Mouse (Mus musculus) kidney, adult 8-10 months (tissue): ENCODE measurements at regions not wholly inside any gene's neighbourhood (a gene's known extent, or its start where the extent isn't known, plus 50 kb on each side); places are given as distances from the start of the nearest gene placed in this dataset.
"Not testable (repeated sequence)": the region's sequence is repeated elsewhere in the genome, so short reads cannot be mapped to it uniquely, and the experiment has no call there.

Source experiments
- DNase-seq, 2 experiments: peaks; one replicate each; pipeline ENCODE4 v3.0.0; 2022

GRCm38 (mm10) chr1:43305349-43306278 lies 108.8 kb upstream of the Fhl2 start:
- peak; percentile 49 to 56 for DNase-seq

DNA sequence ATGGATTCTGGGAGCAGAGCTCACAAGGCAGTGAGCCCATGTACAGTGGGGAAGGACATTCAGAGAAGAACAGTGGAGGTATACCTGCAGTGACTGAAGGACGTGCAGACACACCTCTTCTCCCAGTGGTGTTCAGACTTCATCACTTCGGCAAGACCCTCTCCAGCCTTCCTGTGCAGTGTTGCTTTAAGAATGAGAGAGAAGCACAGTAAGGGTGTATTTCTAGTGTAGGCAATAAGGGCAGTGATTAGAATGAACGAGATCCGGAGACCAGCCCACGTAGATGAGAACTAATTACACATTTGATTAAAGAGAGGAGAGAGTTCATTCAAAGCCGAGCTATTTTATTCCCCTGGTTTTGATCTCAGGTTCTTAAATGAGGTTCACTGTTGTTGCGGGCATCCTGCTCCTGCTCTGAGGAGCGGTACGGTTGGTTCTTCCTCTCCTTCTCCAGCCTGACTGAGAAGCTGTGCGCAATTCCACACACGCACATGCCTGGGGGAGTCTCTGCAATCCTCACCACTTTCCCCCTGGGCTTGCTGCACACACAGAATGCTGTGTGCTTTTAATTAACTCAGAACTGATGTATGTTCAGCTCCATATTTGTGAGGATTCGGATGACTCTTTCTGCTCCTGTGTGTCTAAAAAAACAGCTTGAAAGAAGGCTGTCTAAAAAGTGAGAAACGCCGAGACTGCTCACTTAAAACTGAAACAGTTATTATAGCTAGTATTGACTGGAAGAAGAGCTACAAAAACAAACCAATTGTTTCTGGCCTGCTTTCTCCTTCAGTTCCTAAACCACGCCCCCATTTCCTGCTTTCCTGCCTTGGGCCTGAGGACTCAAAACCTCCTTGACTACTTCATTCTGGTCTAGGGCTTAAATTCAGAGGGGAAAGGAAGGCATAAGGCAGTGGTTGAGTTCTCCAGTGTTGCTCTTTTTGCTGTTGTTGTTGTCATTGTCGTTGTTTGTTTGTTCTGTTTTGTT lies 114.2 kb upstream of the Fhl2 start:
- DNase-seq = peak; percentile 9 to 11

- DNase-seq = not testable (repeated sequence)
Observed at GRCm38 (mm10) chr1:43316331-43316730, 119.5 kb upstream of the Fhl2 start.

DNA sequence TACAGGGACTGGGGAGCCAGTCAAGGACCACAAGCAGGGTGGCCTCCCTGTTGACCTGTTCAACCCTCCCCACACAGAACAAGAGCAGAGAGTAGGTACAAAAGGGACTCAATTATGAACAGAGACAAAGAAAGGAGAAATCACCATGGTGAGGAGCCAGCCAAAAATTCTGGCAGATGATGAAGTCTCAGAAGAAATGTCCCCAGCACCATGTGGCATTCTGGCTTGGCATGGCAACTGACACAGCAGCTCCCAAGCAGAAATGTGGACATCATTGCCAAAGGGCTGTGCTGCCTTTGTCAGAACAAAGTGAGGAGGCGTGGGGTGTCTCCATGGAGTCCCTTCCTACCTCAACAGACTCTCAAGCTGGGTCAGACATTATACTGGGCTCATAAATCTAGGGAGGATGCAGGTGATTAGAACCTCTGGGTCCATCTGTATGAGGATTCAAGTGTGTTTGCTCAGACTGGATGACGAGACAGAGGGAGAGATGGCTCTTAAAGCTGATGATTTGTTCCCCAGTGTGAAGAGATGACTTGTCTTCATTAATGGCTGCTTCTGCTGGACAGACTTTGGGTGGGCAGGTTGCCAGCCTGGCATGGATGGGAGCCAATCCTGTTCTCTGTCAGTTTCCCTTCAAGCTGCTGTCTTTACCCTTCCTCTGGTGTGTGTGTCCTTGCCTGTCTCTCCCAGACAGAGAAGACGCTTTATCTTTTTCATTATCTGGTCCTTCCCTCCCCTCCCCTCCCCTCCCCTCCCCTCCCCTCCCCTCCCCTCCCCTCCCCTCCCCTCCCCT lies 120.5 kb upstream of the Fhl2 start:
- no peak for DNase-seq

DNA sequence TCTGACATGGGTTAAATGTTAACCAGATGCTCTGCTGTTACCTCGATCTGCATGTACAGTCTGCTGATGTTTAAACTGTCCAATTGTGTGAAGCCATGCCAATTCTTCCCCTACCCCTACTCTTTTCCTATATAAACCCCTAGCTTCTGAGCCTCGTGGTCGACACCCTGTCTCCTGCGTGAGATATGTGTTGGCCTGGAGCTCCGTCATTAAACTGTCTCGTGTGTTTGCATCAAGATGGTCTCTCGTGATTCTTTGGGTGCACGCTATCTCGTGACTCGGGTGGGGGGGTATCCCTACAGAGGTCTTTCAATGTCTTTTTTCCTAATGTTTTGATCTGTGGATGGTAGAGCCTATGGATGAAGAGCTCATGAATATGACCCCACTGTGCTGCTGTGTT lies 110.9 kb upstream of the Nck2 start:
- DNase-seq = not testable (repeated sequence)

DNA sequence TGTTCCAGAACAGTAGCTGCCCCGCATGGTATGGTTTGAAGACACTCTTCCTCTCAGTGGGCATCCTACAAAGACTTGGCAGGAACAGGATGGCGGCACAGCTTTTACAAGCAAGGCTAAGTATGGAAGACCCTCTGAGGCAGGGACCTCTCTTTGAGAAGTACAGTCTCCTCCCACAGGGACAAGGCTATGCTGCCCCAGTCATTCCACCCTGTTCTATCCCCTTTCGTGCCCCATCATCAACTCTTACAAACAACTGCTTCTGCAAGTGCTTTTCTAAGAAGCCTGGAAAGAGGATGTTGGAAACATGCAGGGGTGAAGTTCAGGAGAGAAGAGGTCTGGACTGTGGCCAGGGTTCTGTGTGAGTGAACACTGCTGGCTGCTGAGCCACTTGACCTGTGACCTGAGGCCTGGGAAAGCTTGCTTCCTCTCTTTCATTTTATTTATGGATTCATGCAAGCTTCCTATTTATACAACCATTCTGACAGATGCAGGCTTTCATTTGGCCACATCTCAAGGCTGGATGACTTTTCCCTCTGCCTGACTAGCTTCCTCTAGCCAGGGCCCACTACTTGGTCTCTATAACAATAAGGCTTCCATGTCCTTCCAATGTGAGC lies 107.1 kb upstream of the Nck2 start:
- DNase-seq = peak; percentile 73 to 80

GRCm38 (mm10) chr1:43338096-43338915 lies 106.1 kb upstream of the Nck2 start:
- no peak for DNase-seq

DNA sequence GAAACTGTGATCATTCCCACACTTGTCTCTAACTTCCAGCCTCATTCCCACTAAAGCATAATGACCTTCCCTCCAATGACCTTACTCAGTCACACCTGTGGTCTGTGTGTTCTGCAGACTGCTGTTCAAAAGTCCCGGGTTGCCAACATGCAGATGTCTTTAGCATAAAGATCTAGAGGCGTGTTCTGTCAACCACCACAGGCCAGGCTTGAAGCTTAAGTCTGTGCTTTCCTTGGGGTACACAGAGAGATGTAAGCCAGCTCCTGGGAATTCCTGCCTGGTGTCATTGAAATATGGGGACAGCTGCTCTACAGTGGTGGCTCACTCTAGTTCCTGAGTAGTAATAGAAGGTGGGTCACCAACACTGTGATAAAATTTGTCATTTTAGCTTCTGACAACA lies 101.5 kb upstream of the Nck2 start:
- no peak for DNase-seq

DNA sequence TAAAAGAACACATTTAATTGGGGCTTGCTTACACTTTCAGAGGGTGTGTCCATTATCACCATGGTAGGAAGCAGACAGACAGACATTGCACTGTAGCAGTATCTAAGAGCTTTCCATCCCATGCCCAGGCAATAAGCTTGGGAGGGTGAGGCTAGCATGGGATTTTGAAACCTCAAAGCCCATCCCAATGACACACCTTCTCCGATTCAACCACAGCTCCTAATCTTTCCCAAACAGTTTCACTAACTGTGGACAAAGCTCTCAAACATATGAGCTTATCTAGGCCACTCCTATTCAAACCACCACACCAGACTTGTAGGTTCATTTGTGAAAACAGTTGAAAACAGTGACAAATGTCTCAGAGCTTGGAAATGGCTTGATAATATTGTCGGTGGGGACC lies 101.0 kb upstream of the Nck2 start:
- no peak for DNase-seq

- DNase-seq = no peak
Observed at GRCm38 (mm10) chr1:43344001-43344400, 100.4 kb upstream of the Nck2 start.

DNA sequence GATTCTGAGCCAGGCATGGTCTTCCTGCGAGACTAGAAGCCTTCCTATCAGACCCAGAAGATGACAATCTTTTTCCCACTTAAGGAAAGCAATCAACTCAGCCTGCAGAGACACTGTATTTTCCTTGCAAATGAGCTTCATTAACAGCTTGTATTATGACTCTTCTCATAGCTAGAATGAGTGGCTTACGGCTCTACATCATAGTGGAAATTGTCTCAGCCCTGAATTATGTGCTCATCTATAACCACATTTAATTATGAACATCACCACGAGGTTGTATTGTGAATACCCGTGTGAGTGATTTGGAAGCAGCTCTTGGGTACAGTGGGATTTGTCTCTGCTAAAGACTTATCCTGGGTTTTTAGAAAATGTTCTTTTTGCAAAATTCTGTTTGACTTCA lies 97.2 kb upstream of the Nck2 start:
- DNase-seq = no peak

GRCm38 (mm10) chr1:43349966-43350365 lies 94.4 kb upstream of the Nck2 start:
- DNase-seq = no peak

- DNase-seq = peak in 1 of 2 experiments; percentile 22
Observed at GRCm38 (mm10) chr1:43358191-43358590, 86.2 kb upstream of the Nck2 start.

- no peak for DNase-seq
Observed at GRCm38 (mm10) chr1:43359662-43360061, 84.7 kb upstream of the Nck2 start.

- DNase-seq = no peak
Observed at GRCm38 (mm10) chr1:43360291-43360690, 84.1 kb upstream of the Nck2 start.

DNA sequence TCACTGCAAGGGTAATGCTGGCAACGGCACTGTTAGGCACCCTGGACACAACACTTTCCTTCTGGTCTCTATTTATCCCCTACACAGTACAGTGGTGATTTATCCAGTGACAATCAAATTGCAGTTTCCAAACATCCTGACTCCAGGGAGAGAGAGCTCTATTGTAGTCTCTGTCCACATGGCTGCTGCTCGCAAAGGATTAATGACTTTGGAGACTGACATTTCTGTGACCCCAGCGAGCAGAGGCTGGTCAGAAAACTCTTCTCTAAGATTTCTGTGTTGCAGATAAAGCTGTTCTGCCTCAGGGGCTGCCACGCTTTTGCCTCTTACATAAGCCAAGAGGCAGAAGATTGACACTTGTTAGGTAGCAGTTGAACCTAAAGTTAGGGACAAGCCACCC lies 83.6 kb upstream of the Nck2 start:
- no peak for DNase-seq

- no peak for DNase-seq
Observed at GRCm38 (mm10) chr1:43361455-43361863, 82.9 kb upstream of the Nck2 start.

DNA sequence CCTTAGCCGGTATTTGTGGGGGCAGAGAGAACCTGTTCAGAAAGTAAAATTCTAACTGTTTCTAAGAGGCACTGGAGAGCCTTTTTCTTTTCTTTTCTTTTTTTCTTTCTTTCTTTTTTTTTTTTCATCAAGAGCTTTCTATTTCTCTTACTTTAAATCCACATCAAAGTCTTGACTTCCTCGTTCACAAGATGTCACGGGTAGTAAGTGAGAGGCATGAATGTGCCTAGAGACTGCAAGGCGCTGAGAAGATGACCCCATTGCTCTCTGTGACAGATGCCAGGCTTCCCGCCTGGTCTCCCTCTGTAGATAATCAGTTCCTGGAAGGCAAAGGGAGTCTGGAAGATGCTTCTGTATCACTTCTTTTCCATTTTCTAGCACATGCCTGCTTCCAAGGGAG lies 82.2 kb upstream of the Nck2 start:
- no peak for DNase-seq

- no peak for DNase-seq
Observed at GRCm38 (mm10) chr1:43363178-43363577, 81.2 kb upstream of the Nck2 start.

DNA sequence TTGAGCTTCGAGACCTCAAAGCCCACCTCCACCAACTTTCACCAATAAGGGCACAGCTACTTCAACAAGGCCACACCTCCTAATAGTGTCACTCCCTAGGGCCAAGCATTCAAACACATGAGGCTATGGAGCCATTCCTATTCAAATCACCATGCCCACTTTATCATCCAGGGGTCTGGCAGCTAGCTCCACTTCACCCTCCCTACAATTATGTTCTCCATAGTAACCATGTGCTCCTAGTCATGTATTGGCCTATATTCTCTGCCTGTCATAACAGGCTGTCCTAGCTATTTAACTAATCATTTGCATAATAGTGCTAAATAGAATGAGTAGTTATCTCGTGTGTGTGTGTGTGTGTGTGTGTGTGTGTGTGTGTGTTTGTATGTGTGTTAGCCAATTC lies 77.9 kb upstream of the Nck2 start:
- DNase-seq = no peak

DNA sequence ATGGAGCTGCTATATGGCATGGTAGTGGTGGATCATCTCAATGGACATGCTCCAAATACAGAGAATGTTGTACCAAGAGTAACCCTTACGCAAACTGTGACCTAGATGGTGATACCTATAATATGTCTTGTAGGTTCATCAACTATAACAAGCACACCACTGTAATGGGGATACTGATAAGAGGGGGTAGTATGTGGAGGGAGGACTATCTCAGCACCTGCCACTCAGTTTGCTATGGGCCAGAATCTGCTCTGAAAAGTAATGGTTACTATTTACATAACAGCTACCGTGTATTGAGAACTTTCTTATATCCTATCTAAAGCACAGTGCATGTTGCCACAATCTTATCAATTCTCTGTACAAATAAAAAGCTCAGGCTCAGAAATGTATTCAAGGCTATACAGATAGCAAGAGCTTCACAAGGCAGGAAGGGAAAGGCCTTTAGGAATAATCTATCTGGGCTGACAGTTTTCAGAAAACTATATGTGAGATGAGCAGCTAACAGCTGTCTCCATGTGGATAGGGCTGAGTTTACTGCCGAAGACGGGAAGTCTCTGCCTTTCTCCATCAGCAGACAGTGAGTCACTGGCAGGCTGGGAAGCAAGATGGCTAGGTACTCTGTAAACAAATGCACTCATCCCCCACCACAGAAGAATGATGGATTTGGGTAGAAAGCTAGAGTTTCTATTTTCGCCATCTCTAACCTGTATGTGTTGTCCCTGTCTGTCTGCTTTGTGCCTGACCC lies 77.1 kb upstream of the Nck2 start:
- no peak for DNase-seq
